Mouse (Mus musculus): Measurements from ENCODE around the gene Abcd3. TPM values are rescaled to one million over a fixed set of nuclear protein-coding genes. Genes with fewer than 3 reads are reported as not detected.
A peak's percentile ranks its signal among the peaks of the same experiment; 100 is the strongest.
"Not testable (repeated sequence)": the region's sequence is repeated elsewhere in the genome, so short reads cannot be mapped to it uniquely, and the experiment has no call there.

The Abcd3 gene
- total RNA-seq, 2 experiments from 2014 or later = 94.6 to 98.6 TPM

GRCm38 (mm10) chr3:121819693-121820200 lies 4.6 kb upstream of the Abcd3 start:
- DNase-seq = no peak
- intact Hi-C loops (cut with DNase I) = loop anchor here (5.0 kb wide), 1 partner anchor 428 kb away; the partner anchor contains the start of gene Gclm

- no peak for DNase-seq
- intact Hi-C loops (cut with DNase I) = loop anchor here (5.0 kb wide), 1 partner anchor 428 kb away; the partner anchor contains the start of gene Gclm
These were observed 3.8 kb upstream of the Abcd3 start for GRCm38 (mm10) chr3:121818736-121819396.

- intact Hi-C loops (cut with DNase I) = loop anchor here (5.0 kb wide), 1 partner anchor 432 kb away; the partner anchor contains the start of gene Gclm
- no peak for DNase-seq
These were observed 590 bp upstream of the Abcd3 start for GRCm38 (mm10) chr3:121815549-121816235.

- intact Hi-C loops (cut with DNase I) = loop anchor here (5.0 kb wide), 1 partner anchor 138 kb away; the partner anchor contains the start of gene Arhgap29
- peak in 1 of 2 experiments; percentile 34 for DNase-seq
These were observed 663 bp downstream of the Abcd3 start for GRCm38 (mm10) chr3:121814413-121814864.

GRCm38 (mm10) chr3:121813834-121814233 lies 1.3 kb downstream of the Abcd3 start:
- intact Hi-C loops (cut with DNase I) = loop anchor here (5.0 kb wide), 1 partner anchor 138 kb away; the partner anchor contains the start of gene Arhgap29
- no peak for DNase-seq

GRCm38 (mm10) chr3:121808246-121808645 lies 6.9 kb downstream of the Abcd3 start:
- intact Hi-C loops (cut with DNase I) = no loop called here
- DNase-seq = no peak

GRCm38 (mm10) chr3:121794214-121794613 lies 20.9 kb downstream of the Abcd3 start:
- no peak for DNase-seq
- intact Hi-C loops (cut with DNase I) = no loop called here

- no peak for DNase-seq
- intact Hi-C loops (cut with DNase I) = no loop called here
These were observed 22.9 kb downstream of the Abcd3 start for GRCm38 (mm10) chr3:121792246-121792645.

- intact Hi-C loops (cut with DNase I) = no loop called here
- no peak for DNase-seq
These were observed 24.7 kb downstream of the Abcd3 start for GRCm38 (mm10) chr3:121790442-121790841.

GRCm38 (mm10) chr3:121789790-121790189 lies 25.3 kb downstream of the Abcd3 start:
- intact Hi-C loops (cut with DNase I) = no loop called here
- no peak for DNase-seq

- no peak for DNase-seq
- intact Hi-C loops (cut with DNase I) = no loop called here
These were observed 32.1 kb downstream of the Abcd3 start for GRCm38 (mm10) chr3:121783020-121783419.

GRCm38 (mm10) chr3:121777943-121778342 lies 37.2 kb downstream of the Abcd3 start:
- DNase-seq = peak; percentile 40 to 52
- intact Hi-C loops (cut with DNase I) = loop anchor here (5.0 kb wide), 1 partner anchor 364 kb away; no protein-coding TSS in a partner anchor

GRCm38 (mm10) chr3:121773336-121773735 lies 41.8 kb downstream of the Abcd3 start:
- DNase-seq; intact Hi-C loops (cut with DNase I): not testable (repeated sequence)

- intact Hi-C loops (cut with DNase I) = loop anchor here (10.0 kb wide), 1 partner anchor 464 kb away; no protein-coding TSS in a partner anchor
- DNase-seq = no peak
These were observed 46.3 kb downstream of the Abcd3 start for GRCm38 (mm10) chr3:121768770-121769169.

GRCm38 (mm10) chr3:121766818-121767217 lies 48.3 kb downstream of the Abcd3 start:
- no peak for DNase-seq
- intact Hi-C loops (cut with DNase I) = loop anchor here (10.0 kb wide), 1 partner anchor 462 kb away; no protein-coding TSS in a partner anchor

- intact Hi-C loops (cut with DNase I) = loop anchor here (10.0 kb wide), 1 partner anchor 461 kb away; no protein-coding TSS in a partner anchor
These were observed 49.1 kb downstream of the Abcd3 start for GRCm38 (mm10) chr3:121766048-121766447.

GRCm38 (mm10) chr3:121762056-121762852 lies 52.8 kb downstream of the Abcd3 start:
- intact Hi-C loops (cut with DNase I) = loop anchor here (1.0 to 10.0 kb wide), 3 partner anchors 127 to 457 kb away; no protein-coding TSS in a partner anchor
- no peak for DNase-seq

More at GRCm38 (mm10) chr3:121766048-121766447, 49.1 kb downstream of the Abcd3 start:
- DNase-seq = no peak

- intact Hi-C loops (cut with DNase I) = no loop called here
- DNase-seq = no peak
These were observed 56.7 kb downstream of the Abcd3 start for GRCm38 (mm10) chr3:121758373-121758772.

GRCm38 (mm10) chr3:121755152-121755551 lies 60.0 kb downstream of the Abcd3 start:
- intact Hi-C loops (cut with DNase I) = no loop called here
- no peak for DNase-seq

Data from heart, postnatal 36 days (tissue).